Mouse (Mus musculus) heart, adult 18-20 months (tissue): ENCODE data around the gene Defb29. TPM values are rescaled to one million over a fixed set of nuclear protein-coding genes. Genes with fewer than 3 reads are reported as not detected.

Source experiments
- DNase-seq, 2 experiments: peaks; one replicate each; pipeline ENCODE4 v3.0.0; 2021 to 2022; ENCODE audit warnings: mixed read lengths in 1 of 2
- total RNA-seq, 2 experiments: library from RNA; stranded (reverse); gene quantifications; 2 replicates each; pipeline ENCODE4 v1.2.3; 2021

Defb29 gene
- total RNA-seq, 2 experiments from 2014 or later, result not detected

GRCm38 (mm10) chr2:152500863-152501229 lies 39.1 kb downstream of the Defb29 start:
- no peak for DNase-seq

GRCm38 (mm10) chr2:152500204-152500862 lies 39.6 kb downstream of the Defb29 start:
- DNase-seq, result no peak

- no peak for DNase-seq
Measured at GRCm38 (mm10) chr2:152498020-152498419, 41.9 kb downstream of the Defb29 start.

GRCm38 (mm10) chr2:152493151-152493550 lies 46.7 kb downstream of the Defb29 start:
- DNase-seq, result no peak

DNA sequence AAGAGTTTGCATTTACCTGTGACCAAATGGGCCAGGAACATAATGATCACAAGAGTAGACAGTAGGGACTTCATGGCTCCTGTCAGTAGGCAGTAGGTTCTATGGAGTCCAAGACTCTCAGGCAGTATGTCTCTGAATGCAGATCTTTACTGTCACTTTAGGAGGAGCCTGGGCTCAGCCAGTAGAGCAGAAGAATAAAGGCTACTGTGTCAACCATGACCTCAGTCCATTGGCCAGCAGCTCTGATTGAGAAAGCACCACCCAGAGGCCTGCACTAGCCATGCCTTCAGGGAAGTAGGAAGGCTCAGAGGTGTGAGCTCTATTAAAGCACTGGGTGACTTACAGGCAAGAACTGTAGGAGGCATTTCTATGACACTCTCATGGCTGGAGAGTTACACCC lies 49.9 kb downstream of the Defb29 start, which contains the start of gene Defb22:
Gene Defb22 (minus strand): TSS at position 101 of the 400 bp plus-strand sequence.
- DNase-seq, result no peak

Other genes starting within 250 kb of the Defb29 start
- gene Tbc1d20, start 246.3 kb downstream of the Defb29 start, total RNA-seq, result 10 to 100 TPM; 40.2 to 48.8 TPM
- gene Rbck1, start 207.4 kb downstream of the Defb29 start, total RNA-seq, result 10 to 100 TPM; 45.8 to 46.9 TPM
- 1 to 10 TPM; 2.8 to 3.8 TPM for gene Trib3, start 196.1 kb downstream of the Defb29 start, total RNA-seq
- gene Nrsn2, start 163.5 kb downstream of the Defb29 start, total RNA-seq, result not detected
- 1 to 10 TPM; 5.7 to 5.8 TPM for gene Sox12, start 142.0 kb downstream of the Defb29 start, total RNA-seq
- 1 to 10 TPM; 5.0 to 5.8 TPM for gene Zcchc3, start 125.1 kb downstream of the Defb29 start, total RNA-seq
- 1 to 10 TPM; 1.6 to 2.4 TPM for gene 6820408C15Rik, start 124.5 kb downstream of the Defb29 start, total RNA-seq
- not detected for gene Defb23, start 75.5 kb downstream of the Defb29 start, total RNA-seq
- not detected for gene Defb20, start 63.0 kb downstream of the Defb29 start, total RNA-seq
- not detected for gene Defb22, start 50.0 kb downstream of the Defb29 start, total RNA-seq
- gene Defb26, start 28.4 kb downstream of the Defb29 start, total RNA-seq, result not detected
- gene Defb28, start 21.8 kb downstream of the Defb29 start, total RNA-seq, result not detected
- not detected for gene Gm17416, start 29.2 kb upstream of the Defb29 start, total RNA-seq
- not detected for gene Defb21, start 32.6 kb upstream of the Defb29 start, total RNA-seq
- gene Defb19, start 40.2 kb upstream of the Defb29 start, total RNA-seq, result not detected
- gene Defb45, start 59.3 kb upstream of the Defb29 start, total RNA-seq, result not detected
- gene Defb36, start 64.2 kb upstream of the Defb29 start, total RNA-seq, result not detected
- not detected for gene Defb25, start 83.0 kb upstream of the Defb29 start, total RNA-seq
- 1 to 10 TPM; 3.3 to 4.7 TPM for gene Rem1, start 86.9 kb upstream of the Defb29 start, total RNA-seq
- 10 to 100 TPM; 32.7 to 39.6 TPM for gene H13, start 129.4 kb upstream of the Defb29 start, total RNA-seq
- gene Mcts2, start 146.9 kb upstream of the Defb29 start, total RNA-seq, result 10 to 100 TPM; 15.8 to 16.4 TPM
- gene Id1, start 196.2 kb upstream of the Defb29 start, total RNA-seq, result 10 to 100 TPM; 63.7 to 75.1 TPM
- 10 to 100 TPM; 11.9 to 15.2 TPM for gene Cox4i2, start 214.1 kb upstream of the Defb29 start, total RNA-seq